Mouse (Mus musculus) neural tube, embryonic 14.5 days (tissue): ENCODE results near the gene Csrp1. TPM values are rescaled to one million over a fixed set of nuclear protein-coding genes. Genes with fewer than 3 reads are reported as not detected.

Experiments
- ATAC-seq: fragments of 200-750 bp; cut with Nextera tagmentation; 2 replicates; pipeline ENCODE4 v1.8.0; 2017; ENCODE audit warnings: low read depth, mild to moderate bottlenecking, moderate TSS enrichment, moderate library complexity
- H3K27ac ChIP-seq: fragments of 300-500 bp; sonication (generic); 2 replicates; pipeline ENCODE4 v1.5.1; 2014; ENCODE audit warnings: low read depth, mild to moderate bottlenecking, control low read depth, low read length, moderate library complexity, mixed read lengths
- H3K27me3 ChIP-seq: fragments of 300-500 bp; sonication (generic); 2 replicates; pipeline ENCODE4 v1.6.1; 2014; ENCODE audit warnings: low read length; ENCODE audit not compliant: control insufficient read depth, insufficient read depth
- H3K36me3 ChIP-seq: fragments of 300-500 bp; sonication (generic); 2 replicates; pipeline ENCODE4 v1.6.1; 2014; ENCODE audit warnings: low read length, mixed read lengths; ENCODE audit not compliant: control insufficient read depth, insufficient read depth
- H3K4me1 ChIP-seq: fragments of 300-500 bp; sonication (generic); 2 replicates; pipeline ENCODE4 v1.6.1; 2014; ENCODE audit warnings: low read length; ENCODE audit not compliant: control insufficient read depth, insufficient read depth
- H3K4me2 ChIP-seq: fragments of 300-500 bp; sonication (generic); 2 replicates; pipeline ENCODE4 v1.6.1; 2014; ENCODE audit warnings: mild to moderate bottlenecking, low read depth, low read length, control low read depth
- H3K4me3 ChIP-seq: fragments of 300-500 bp; sonication (generic); 2 replicates; pipeline ENCODE4 v1.5.1; 2014; ENCODE audit warnings: low read depth, low read length, control low read depth, mixed read lengths
- H3K9ac ChIP-seq: fragments of 300-500 bp; sonication (generic); replicated peaks from 2 replicates; pipeline ENCODE4 v1.6.1; 2014; ENCODE audit warnings: low read depth, mild to moderate bottlenecking, control low read depth, low read length, mixed read lengths
- H3K9me3 ChIP-seq: fragments of 300-500 bp; sonication (generic); 2 replicates; pipeline ENCODE4 v1.6.1; 2016; ENCODE audit warnings: low read length; ENCODE audit not compliant: control insufficient read depth
- WGBS: fragments of 180-500 bp; shearing (Covaris S2); extraction: QIAGEN DNeasy Blood & Tissue Kit; methylation state at CpG from one replicate; pipeline ENCODE4 v1.1.7; 2014; 5-methylcytosine and 5-hydroxymethylcytosine counted together
- polyA plus RNA-seq: library from polyadenylated mRNA; unstranded; fragments of >200 nt; fragmentation: Nextera tagmentation; extraction: Ambion mirVana; gene quantifications from 2 replicates; pipeline ENCODE4 v1.2.1, GENCODE M21; 2014

Csrp1 gene
- polyA plus RNA-seq, 1 experiment from 2014 or later, result 11.7 TPM

GRCm38 (mm10) chr1:135759685-135760084 is 39.8 kb downstream of the Csrp1 start:
- Histone ChIP-seq H3K36me3 (no peaks in the 10 kb centered on the region), H3K4me3 (no peak overlapping the region), H3K4me1 (no peaks in the 10 kb centered on the region), H3K9me3 (no peaks in the 10 kb centered on the region), H3K4me2 (no peak overlapping the region), H3K27ac (no peak overlapping the region), H3K27me3 (no peaks in the 10 kb centered on the region), H3K9ac (no peak overlapping the region)
- WGBS, result 33% methylated on average over 4 of the region's 4 CpGs
- ATAC-seq, result no peak

DNA sequence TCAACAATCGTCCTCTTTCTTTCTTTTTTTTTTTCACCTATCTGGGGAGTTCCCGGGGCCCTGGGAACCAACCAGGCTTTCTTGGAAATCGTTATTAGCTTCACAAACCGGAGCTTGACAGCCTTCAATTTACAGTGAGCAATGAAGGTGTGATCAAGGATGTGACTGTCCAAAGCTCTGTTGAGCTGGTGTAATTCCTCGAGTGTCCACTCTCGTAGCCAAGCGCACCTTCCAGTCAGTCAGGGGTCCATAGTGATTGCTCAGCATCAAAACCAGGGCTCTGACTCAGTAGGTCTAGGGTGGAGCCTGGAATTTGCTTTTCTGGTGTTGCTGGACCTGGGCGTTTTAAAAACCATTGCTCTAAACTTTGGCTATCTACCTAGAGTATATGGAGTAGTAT is 40.4 kb downstream of the Csrp1 start:
- ATAC-seq, result no peak
- Histone ChIP-seq H3K9me3 (no peaks in the 10 kb centered on the region), H3K27ac (no peak overlapping the region), H3K4me3 (no peak overlapping the region), H3K36me3 (no peaks in the 10 kb centered on the region), H3K4me2 (no peak overlapping the region), H3K27me3 (no peaks in the 10 kb centered on the region), H3K9ac (no peak overlapping the region), H3K4me1 (no peaks in the 10 kb centered on the region)
- WGBS, result 81% methylated on average over 8 of the region's 8 CpGs

- H3K27ac ChIP-seq, result no peak overlapping the region
- no peak overlapping the region for H3K4me3 ChIP-seq
- H3K36me3 ChIP-seq, result no peaks in the 10 kb centered on the region
- no peak overlapping the region for H3K4me2 ChIP-seq
- H3K9ac ChIP-seq, result no peak overlapping the region
- no peaks in the 10 kb centered on the region for H3K9me3 ChIP-seq
- WGBS, result 90% methylated on average over 5 of the region's 5 CpGs
- peaks cover 2% of the 10 kb centered on the region for H3K4me1 ChIP-seq
- no peak for ATAC-seq
- H3K27me3 ChIP-seq, result no peaks in the 10 kb centered on the region; the same call in 1 of the 2 replicates
Observed at GRCm38 (mm10) chr1:135761728-135762127, 41.9 kb downstream of the Csrp1 start.

GRCm38 (mm10) chr1:135763503-135764205 is 43.8 kb downstream of the Csrp1 start:
- ATAC-seq, result no peak
- Histone ChIP-seq H3K4me3 (no peak overlapping the region), H3K27ac (no peak overlapping the region), H3K4me1 (peaks cover 8% of the 10 kb centered on the region), H3K9ac (no peak overlapping the region), H3K9me3 (no peaks in the 10 kb centered on the region), H3K27me3 (no peaks in the 10 kb centered on the region; the same call in 1 of the 2 replicates), H3K4me2 (no peak overlapping the region), H3K36me3 (no peaks in the 10 kb centered on the region)
- 82% methylated on average over 9 of the region's 9 CpGs for WGBS

DNA sequence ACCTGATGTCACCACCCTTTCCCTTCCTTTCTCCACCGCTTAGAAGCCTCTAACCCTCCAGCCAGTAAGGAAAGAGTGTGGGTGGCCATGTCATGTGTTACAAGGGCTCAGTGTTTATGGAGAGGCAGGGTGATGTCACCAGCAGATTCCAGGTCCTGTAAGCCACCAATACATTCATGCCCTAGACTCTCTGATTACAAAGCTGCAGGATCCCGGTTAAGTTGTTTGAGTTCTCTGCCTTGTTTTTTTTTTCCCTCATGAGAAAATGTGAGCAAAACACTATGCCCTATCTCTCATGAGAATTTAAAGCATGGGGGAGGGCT is 44.3 kb downstream of the Csrp1 start:
- peaks cover 8% of the 10 kb centered on the region for H3K4me1 ChIP-seq
- H3K27ac ChIP-seq, result no peak overlapping the region
- no peak for ATAC-seq
- H3K4me3 ChIP-seq, result no peak overlapping the region
- H3K9ac ChIP-seq, result no peak overlapping the region
- no peak overlapping the region for H3K4me2 ChIP-seq
- H3K36me3 ChIP-seq, result no peaks in the 10 kb centered on the region
- H3K9me3 ChIP-seq, result no peaks in the 10 kb centered on the region
- 88% methylated on average over 2 of the region's 2 CpGs for WGBS
- H3K27me3 ChIP-seq, result no peaks in the 10 kb centered on the region; the same call in 1 of the 2 replicates

DNA sequence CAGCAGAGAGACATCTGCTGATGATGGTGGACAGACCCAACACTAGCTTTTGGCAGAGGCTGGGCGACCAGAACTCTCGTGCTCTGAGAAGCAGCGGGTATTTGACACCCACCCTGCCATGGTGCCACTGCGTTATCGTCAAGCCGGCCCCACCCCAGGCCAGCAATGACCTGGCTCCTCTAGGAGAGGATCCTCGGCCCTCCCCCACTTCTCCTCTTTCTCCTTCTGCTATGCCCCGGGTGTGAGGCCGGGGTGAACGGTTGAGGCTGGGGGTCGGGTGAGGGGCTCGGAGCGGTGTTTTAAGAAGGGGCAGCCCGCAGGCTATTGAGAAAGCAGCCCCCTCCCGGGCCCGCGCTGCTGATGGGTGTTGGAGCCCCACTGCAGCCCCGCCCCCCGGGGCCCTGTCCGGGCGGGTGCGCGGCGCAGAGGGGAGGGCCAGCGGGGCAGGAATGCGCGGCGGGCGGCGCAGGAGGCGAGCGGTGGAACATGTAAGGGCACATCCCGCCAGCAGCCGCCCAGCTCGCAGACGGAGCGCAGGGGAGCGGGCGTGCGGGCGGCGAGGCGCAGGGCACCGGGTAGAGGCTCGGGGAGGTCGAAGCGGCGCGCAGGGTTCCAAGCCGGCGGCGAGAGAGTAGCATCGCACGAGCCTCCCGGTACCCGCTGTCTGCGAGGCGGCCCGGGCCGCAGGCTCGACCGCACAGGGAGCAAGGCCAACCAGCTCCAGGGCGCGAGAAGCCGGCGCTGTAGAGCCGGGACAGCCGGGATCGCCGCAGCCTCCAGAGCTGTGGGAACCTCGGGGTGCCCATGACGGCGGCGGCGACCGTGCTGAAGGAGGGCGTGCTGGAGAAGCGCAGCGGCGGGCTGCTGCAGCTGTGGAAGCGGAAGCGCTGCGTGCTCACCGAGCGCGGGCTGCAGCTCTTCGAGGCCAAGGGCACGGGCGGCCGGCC is 46.1 kb downstream of the Csrp1 start, which contains the start of gene Phlda3:
Gene Phlda3, plus strand, starts transcription at position 475 of the 947 bp plus-strand sequence.
- peak; percentile 85 for ATAC-seq
- no peaks in the 10 kb centered on the region for H3K36me3 ChIP-seq
- peak within 1 kb of the TSS; percentile 83 for H3K9ac ChIP-seq
- no peaks in the 10 kb centered on the region for H3K9me3 ChIP-seq
- H3K4me1 ChIP-seq, result peaks cover 8% of the 10 kb centered on the region
- H3K4me3 ChIP-seq, result peak within 1 kb of the TSS; percentile 53
- H3K27ac ChIP-seq, result peak within 1 kb of the TSS; percentile 48
- H3K4me2 ChIP-seq, result peak within 1 kb of the TSS; percentile 79
- no peaks in the 10 kb centered on the region; the same call in 1 of the 2 replicates for H3K27me3 ChIP-seq
- 1% methylated on average over 86 of the region's 90 CpGs for WGBS

- Histone ChIP-seq H3K27ac (peak overlapping the region; percentile 48), H3K4me3 (peak overlapping the region; percentile 53), H3K9me3 (no peaks in the 10 kb centered on the region), H3K36me3 (no peaks in the 10 kb centered on the region), H3K27me3 (no peaks in the 10 kb centered on the region; the same call in 1 of the 2 replicates), H3K4me2 (peak overlapping the region; percentile 79), H3K4me1 (peaks cover 15% of the 10 kb centered on the region), H3K9ac (peak overlapping the region; percentile 83)
- no peak; the same call in none of the 2 replicates for ATAC-seq
- WGBS, result 25% methylated on average over 30 of the region's 30 CpGs
Observed at GRCm38 (mm10) chr1:135766592-135767306, 46.9 kb downstream of the Csrp1 start.

GRCm38 (mm10) chr1:135767324-135767890 is 47.5 kb downstream of the Csrp1 start:
- Histone ChIP-seq H3K4me2 (peak overlapping the region; percentile 79), H3K36me3 (no peaks in the 10 kb centered on the region), H3K27ac (no peak overlapping the region), H3K9me3 (no peaks in the 10 kb centered on the region), H3K4me3 (peak overlapping the region; percentile 53), H3K4me1 (peaks cover 15% of the 10 kb centered on the region), H3K9ac (no peak overlapping the region; the same call in 1 of the 2 replicates), H3K27me3 (no peaks in the 10 kb centered on the region; the same call in 1 of the 2 replicates)
- no peak for ATAC-seq
- 86% methylated on average over 4 of the region's 4 CpGs for WGBS
